Mouse (Mus musculus): ENCODE data around the gene Klhl2.

DNA sequence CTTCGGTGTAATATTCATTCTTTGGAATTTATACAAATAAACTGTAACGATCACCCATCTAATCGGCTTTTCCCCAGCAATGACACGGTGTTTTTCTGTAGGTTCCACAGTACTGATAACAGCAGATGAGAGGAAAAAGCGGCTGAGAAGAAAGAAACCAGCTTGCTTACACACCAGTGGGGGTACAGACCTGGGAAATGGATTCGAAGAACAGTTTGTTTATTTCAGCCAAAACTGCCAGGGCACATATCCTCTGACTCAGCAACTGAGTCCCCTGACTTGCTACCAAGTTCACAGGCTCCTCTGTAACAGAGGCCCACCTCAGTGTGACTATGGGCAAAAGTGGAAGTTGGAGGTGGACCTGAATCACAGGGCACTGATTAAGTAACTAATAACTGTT is 67.9 kb downstream of the Klhl2 start:
- TF ChIP-seq CTCF (IDR thresholded peaks at IDR 0.05; ENCODE audit: borderline replicate concordance, insufficient read depth, low read length) = no peak
- TF ChIP-seq POLR2A (IDR thresholded peaks at IDR 0.05; ENCODE audit: low read depth, low read length) = no peak

Measured in embryonic fibroblast, embryonic 13.5 days (primary cell).